In genomic region chr12:4906476-4906875, GRCm38 (mm10) we compare ENCODE assay signal across 8 mouse cellular contexts. TPM values are rescaled to one million over a fixed set of nuclear protein-coding genes. Genes with fewer than 3 reads are reported as not detected.
DNase-seq lines count a peak whose midpoint lies in the region; ATAC-seq and TF ChIP-seq lines count a peak whose summit lies in the region.

No protein-coding gene starts in this region.

- no peak for DNase-seq in heart, adult 2 months
- no peak for DNase-seq in heart, postnatal 14 days
- no peak for DNase-seq in forebrain, embryonic 14.5 days (ENCODE audit: low spot score)
- DNase-seq in liver, embryonic 14.5 days (ENCODE audit: low read depth in 3 of 3, low spot score in 3 of 3), result peak in 1 of 3 experiments; percentile 19
- no peak for DNase-seq in adrenal gland, postnatal 4 days (ENCODE audit: low spot score in 2 of 2)
- DNase-seq in cerebellum, postnatal 14 days, result no peak
- no peak for DNase-seq in cerebellum, postnatal 36 days

- H3K4me2 ChIP-seq in forebrain, embryonic 14.5 days (ENCODE audit: low read length), result peak overlapping the region; percentile 74
- H3K4me2 ChIP-seq in liver, embryonic 14.5 days (ENCODE audit: low read depth), result peak overlapping the region; percentile 97

- H3K79me3 ChIP-seq in C2C12 (ENCODE audit: low read depth), result no peaks in the 10 kb centered on the region

- TF ChIP-seq CTCF in heart, adult 2 months (IDR thresholded peaks at IDR 0.05), result no peak
- TF ChIP-seq CTCF in C2C12 (IDR thresholded peaks at IDR 0.05; ENCODE audit: control insufficient read depth, insufficient read depth, insufficient read length), result no peak
- no peak for TF ChIP-seq CTCF in liver, embryonic 14.5 days (IDR thresholded peaks at IDR 0.05; ENCODE audit: low read depth)

- no peak for TF ChIP-seq POLR2A in heart, adult 2 months (IDR thresholded peaks at IDR 0.05; ENCODE audit: insufficient read depth, low read depth, low read length)

- H3K9me3 ChIP-seq in forebrain, embryonic 14.5 days (replicated peaks; ENCODE audit: control insufficient read depth, low read length), result no peaks in the 10 kb centered on the region
- H3K9me3 ChIP-seq in liver, embryonic 14.5 days (ENCODE audit: control insufficient read depth, low read length), result no peaks in the 10 kb centered on the region

- no peaks in the 10 kb centered on the region for H3K27me3 ChIP-seq in heart, adult 2 months (ENCODE audit: control insufficient read depth, insufficient read depth, low read length)
- H3K27me3 ChIP-seq in C2C12 (ENCODE audit: control insufficient read depth, insufficient read depth, insufficient read length), result no peaks in the 10 kb centered on the region
- H3K27me3 ChIP-seq in forebrain, embryonic 14.5 days (replicated peaks; ENCODE audit: control insufficient read depth, insufficient read depth, low read length), result no peaks in the 10 kb centered on the region
- no peaks in the 10 kb centered on the region for H3K27me3 ChIP-seq in liver, embryonic 14.5 days (ENCODE audit: control insufficient read depth, insufficient read depth, low read length)

- H3K27ac ChIP-seq in heart, adult 2 months, result peak overlapping the region; percentile 99
- H3K27ac ChIP-seq in forebrain, embryonic 14.5 days (ENCODE audit: low read depth, low read length), result no peak overlapping the region
- peak overlapping the region; percentile 89 for H3K27ac ChIP-seq in liver, embryonic 14.5 days

- H3K4me1 ChIP-seq in heart, adult 2 months (ENCODE audit: control insufficient read depth, insufficient read depth, low read length), result no peaks in the 10 kb centered on the region
- H3K4me1 ChIP-seq in forebrain, embryonic 14.5 days (ENCODE audit: control insufficient read depth, insufficient read depth, low read length), result no peaks in the 10 kb centered on the region
- peaks cover 10 to 11% of the 10 kb centered on the region in 2 experiments; a peak in 2 of 4 replicates for H3K4me1 ChIP-seq in liver, embryonic 14.5 days (replicated peaks; ENCODE audit: control insufficient read depth in 2 of 2, insufficient read depth in 2 of 2, low read length in 1 of 2)

- no peak for ATAC-seq in forebrain, embryonic 14.5 days
- no peak for ATAC-seq in liver, embryonic 14.5 days (ENCODE audit: insufficient read depth)

- intact Hi-C loops in heart, adult 2 months (cut with DNase I), result loop anchor here (2.0 to 5.0 kb wide), 2 partner anchors 64 to 1334 kb away; partner anchors contain the start of genes Dtnb and Wdcp
- intact Hi-C loops in heart, postnatal 14 days (cut with DNase I), result loop anchor here (5.0 to 10.0 kb wide), 2 partner anchors 44 to 1332 kb away; partner anchors contain the start of gene Dtnb

- peaks cover 2% of the 10 kb centered on the region for H3K36me3 ChIP-seq in heart, adult 2 months (ENCODE audit: control insufficient read depth, insufficient read depth, low read length)
- no peaks in the 10 kb centered on the region for H3K36me3 ChIP-seq in C2C12 (ENCODE audit: control insufficient read depth, insufficient read depth)
- no peaks in the 10 kb centered on the region for H3K36me3 ChIP-seq in forebrain, embryonic 14.5 days (ENCODE audit: control insufficient read depth, insufficient read depth, low read length)
- no peaks in the 10 kb centered on the region; the same call in 1 of the 2 replicates for H3K36me3 ChIP-seq in liver, embryonic 14.5 days (replicated peaks; ENCODE audit: control insufficient read depth, insufficient read depth, low read depth)

- H3ac ChIP-seq in C2C12 (ENCODE audit: control insufficient read depth, insufficient read length, low read depth), result no peak overlapping the region

- TF ChIP-seq EP300 in heart, adult 2 months (IDR thresholded peaks at IDR 0.05; ENCODE audit: insufficient read depth, low read depth, low read length), result no peak
- no peak for TF ChIP-seq EP300 in liver, embryonic 14.5 days (IDR thresholded peaks at IDR 0.05; ENCODE audit: low read depth)

- H3K9ac ChIP-seq in heart, adult 2 months (ENCODE audit: low read depth, low read length), result peak overlapping the region; percentile 84
- peak overlapping the region; percentile 83 for H3K9ac ChIP-seq in forebrain, embryonic 14.5 days (ENCODE audit: low read length)
- peak overlapping the region; percentile 98 for H3K9ac ChIP-seq in liver, embryonic 14.5 days (replicated peaks)

- peaks cover 6% of the 10 kb centered on the region; the same call in 1 of the 2 replicates for H3K79me2 ChIP-seq in heart, adult 2 months (replicated peaks; ENCODE audit: control insufficient read depth, insufficient read depth, low read length)
- H3K79me2 ChIP-seq in C2C12 (ENCODE audit: control insufficient read depth, insufficient read depth), result peaks cover 21% of the 10 kb centered on the region

- WGBS in heart, adult 2 months, result 33% methylated on average over 7 of the region's 7 CpGs
- 60% methylated on average over 7 of the region's 7 CpGs for WGBS in forebrain, embryonic 14.5 days
- 12% methylated on average over 7 of the region's 7 CpGs for WGBS in liver, embryonic 14.5 days (ENCODE audit: insufficient replicate concordance)

- H3K4me3 ChIP-seq in heart, adult 2 months, result peak overlapping the region; percentile 88
- peak overlapping the region; percentile 61 for H3K4me3 ChIP-seq in C2C12 (ENCODE audit: insufficient read depth, poor library complexity, severe bottlenecking)
- peak overlapping the region; percentile 68 for H3K4me3 ChIP-seq in forebrain, embryonic 14.5 days (ENCODE audit: low read depth, low read length)
- H3K4me3 ChIP-seq in liver, embryonic 14.5 days (ENCODE audit: insufficient read depth in 1 of 2, low read depth in 2 of 2, low read length in 2 of 2), result peak overlapping the region; percentile 66 to 98

TF ChIP-seq in C2C12, 6 proteins besides CTCF, POLR2A, EP300 and RAD21:
- TF ChIP-seq CEBPB (IDR thresholded peaks at IDR 0.05; ENCODE audit: low read depth) (no peak), MYOD1 (IDR thresholded peaks at IDR 0.05; ENCODE audit: control insufficient read depth, insufficient read length, low read depth) (no peak), MYOG (IDR thresholded peaks at IDR 0.05; ENCODE audit: control insufficient read depth, extremely low read depth, insufficient read length) (no peak), FOSL1 (IDR thresholded peaks at IDR 0.05; ENCODE audit: insufficient read depth, low read length, poor library complexity, severe bottlenecking) (no peak), MAX (IDR thresholded peaks at IDR 0.05) (no peak), USF1 (IDR thresholded peaks at IDR 0.05; ENCODE audit: low read depth) (no peak)

RNA-seq across cellular contexts. Expression of gene Ubxn2a, which starts 1.0 kb away (rescaled TPM):
- total RNA-seq in heart, adult 2 months (2021), result 10 to 100 TPM; 72.1 to 76.0 TPM
- polyA plus RNA-seq in heart, adult 2 months (2012; rRNA removed), result 11.2 and 22.5 TPM in 2 replicates
- total RNA-seq in heart, postnatal 14 days (2021), result 10 to 100 TPM; 52.8 to 55.6 TPM
- 4.1 TPM for polyA plus RNA-seq in C2C12 (2012; fragmentation: generic; extraction: Trizol)
- 32.4 and 37.2 TPM in 2 replicates for polyA plus RNA-seq in forebrain, embryonic 14.5 days (2014; fragmentation: Nextera tagmentation; extraction: Ambion mirVana)
- polyA plus RNA-seq in liver, embryonic 14.5 days (2012; rRNA removed), result 3.9 and 7.4 TPM in 2 replicates
- polyA plus RNA-seq in liver, embryonic 14.5 days (2014; fragmentation: Nextera tagmentation; extraction: Ambion mirVana), result 23.0 and 26.4 TPM in 2 replicates
- 10 to 100 TPM; 25.5 to 26.0 TPM for total RNA-seq in adrenal gland, postnatal 4 days (2021)

RNA-seq across cellular contexts. Expression of gene Atad2b, which starts 10.7 kb away (rescaled TPM):
- 10 to 100 TPM; 13.7 to 14.6 TPM for total RNA-seq in heart, adult 2 months (2021)
- 4.0 and 7.4 TPM in 2 replicates for polyA plus RNA-seq in heart, adult 2 months (2012; rRNA removed)
- 10 to 100 TPM; 23.7 to 23.8 TPM for total RNA-seq in heart, postnatal 14 days (2021)
- polyA plus RNA-seq in C2C12 (2012; fragmentation: generic; extraction: Trizol), result 2.3 TPM
- polyA plus RNA-seq in forebrain, embryonic 14.5 days (2014; fragmentation: Nextera tagmentation; extraction: Ambion mirVana), result 12.8 and 13.3 TPM in 2 replicates
- polyA plus RNA-seq in liver, embryonic 14.5 days (2012; rRNA removed), result 5.5 and 6.6 TPM in 2 replicates
- 7.0 and 8.1 TPM in 2 replicates for polyA plus RNA-seq in liver, embryonic 14.5 days (2014; fragmentation: Nextera tagmentation; extraction: Ambion mirVana)
- 10 to 100 TPM; 36.6 to 40.5 TPM for total RNA-seq in adrenal gland, postnatal 4 days (2021)

RNA-seq across cellular contexts. Expression of gene Mfsd2b, which starts 32.3 kb away (rescaled TPM):
- 1 to 10 TPM in 1 of 2 experiments, under 1 TPM in 1; 0.55 to 2.3 TPM for total RNA-seq in heart, adult 2 months (2021)
- polyA plus RNA-seq in heart, adult 2 months (2012; rRNA removed), result 1.7 and 2.0 TPM in 2 replicates
- under 1 TPM; 0.68 to 0.86 TPM for total RNA-seq in heart, postnatal 14 days (2021)
- 0.08 TPM for polyA plus RNA-seq in C2C12 (2012; fragmentation: generic; extraction: Trizol)
- polyA plus RNA-seq in forebrain, embryonic 14.5 days (2014; fragmentation: Nextera tagmentation; extraction: Ambion mirVana), result 0.59 and 0.83 TPM in 2 replicates
- polyA plus RNA-seq in liver, embryonic 14.5 days (2012; rRNA removed), result 45.9 and 53.1 TPM in 2 replicates
- 54.6 and 62.6 TPM in 2 replicates for polyA plus RNA-seq in liver, embryonic 14.5 days (2014; fragmentation: Nextera tagmentation; extraction: Ambion mirVana)
- total RNA-seq in adrenal gland, postnatal 4 days (2021), result 1 to 10 TPM; 5.2 to 5.9 TPM

Comparison
In these comparisons a context has a peak if more than half of its experiments do, and no peak if none do; other contexts are left out.
1. RNA of gene Mfsd2b, which starts 32.3 kb away (polyA plus RNA-seq): 45.9 to 62.6 TPM in liver, embryonic 14.5 days; 1.7 to 2.0 TPM in heart, adult 2 months, 0.59 to 0.83 TPM in forebrain, embryonic 14.5 days and 0.08 TPM in C2C12 (single experiment); every median in the first group is over 10 times any median in the second.
2. Peak in every context shown above with its lines, with median percentiles within 50 percentile points of each other: H3K4me3 ChIP-seq and H3K9ac ChIP-seq.